Mouse (Mus musculus) cerebellum, postnatal 14 days (tissue): ENCODE measurements around the gene Snx15.
"Not testable (repeated sequence)": the region's sequence is repeated elsewhere in the genome, so short reads cannot be mapped to it uniquely, and the experiment has no call there.

Experiments used
- DNase-seq, 2 experiments: peaks; one replicate each; pipeline ENCODE4 v3.0.0; 2021; ENCODE audit warnings: mixed read lengths in 2 of 2

Snx15 gene

GRCm38 (mm10) chr19:6127760-6128341 lies at the start of gene Snx15:
TSS of gene Snx15 (minus strand) at chr19:6128304.
- DNase-seq: peak; percentile 97 to 98

GRCm38 (mm10) chr19:6174771-6175170 lies 46.7 kb upstream of the Snx15 start:
- peak; percentile 54 to 56 for DNase-seq

- peak in 1 of 2 experiments; percentile 32 for DNase-seq
Measured at GRCm38 (mm10) chr19:6171215-6171614, 43.1 kb upstream of the Snx15 start.

- DNase-seq: no peak
Measured at GRCm38 (mm10) chr19:6166750-6167149, 38.6 kb upstream of the Snx15 start.

GRCm38 (mm10) chr19:6163872-6164547 lies 35.9 kb upstream of the Snx15 start:
- no peak for DNase-seq

- peak; percentile 32 to 33 for DNase-seq
Measured at GRCm38 (mm10) chr19:6157220-6157619, 29.1 kb upstream of the Snx15 start.

- DNase-seq: no peak
Measured at GRCm38 (mm10) chr19:6156372-6156771, 28.3 kb upstream of the Snx15 start.

GRCm38 (mm10) chr19:6155174-6155573 lies 27.1 kb upstream of the Snx15 start:
- no peak for DNase-seq

GRCm38 (mm10) chr19:6144842-6145241 lies 16.7 kb upstream of the Snx15 start:
- DNase-seq: no peak

GRCm38 (mm10) chr19:6141394-6141749 lies 13.3 kb upstream of the Snx15 start, which contains the start of gene Arl2:
TSS of gene Arl2 (minus strand) at chr19:6141548.
- peak; percentile 90 to 91 for DNase-seq

GRCm38 (mm10) chr19:6140678-6141393 lies 12.7 kb upstream of the Snx15 start, which contains the start of gene Batf2:
TSS of gene Batf2 (plus strand) at chr19:6140983.
- peak; percentile 95 for DNase-seq

- no peak for DNase-seq
Measured at GRCm38 (mm10) chr19:6140374-6140677, 12.2 kb upstream of the Snx15 start.

GRCm38 (mm10) chr19:6139701-6140100 lies 11.6 kb upstream of the Snx15 start:
- DNase-seq: peak; percentile 52 to 64

GRCm38 (mm10) chr19:6136397-6136796 lies 8.3 kb upstream of the Snx15 start:
- no peak for DNase-seq

- not testable (repeated sequence) for DNase-seq
Measured at GRCm38 (mm10) chr19:6133197-6133596, 5.1 kb upstream of the Snx15 start.

GRCm38 (mm10) chr19:6132171-6132827 lies 4.2 kb upstream of the Snx15 start:
- no peak for DNase-seq

- not testable (repeated sequence) for DNase-seq
Measured at GRCm38 (mm10) chr19:6130414-6131128, 2.5 kb upstream of the Snx15 start.

- DNase-seq: no peak
Measured at GRCm38 (mm10) chr19:6126789-6127580, 1.1 kb downstream of the Snx15 start.

- DNase-seq: peak; percentile 68 to 82
Measured at GRCm38 (mm10) chr19:6126289-6126688, 1.8 kb downstream of the Snx15 start.

GRCm38 (mm10) chr19:6124898-6125297 lies 3.2 kb downstream of the Snx15 start:
- DNase-seq: no peak

GRCm38 (mm10) chr19:6123330-6123729 lies 4.8 kb downstream of the Snx15 start:
- DNase-seq: peak in 1 of 2 experiments; percentile 38

- no peak for DNase-seq
Measured at GRCm38 (mm10) chr19:6121761-6122160, 6.3 kb downstream of the Snx15 start.
